Mouse (Mus musculus): ENCODE data around the gene 4930438A08Rik.

GRCm38 (mm10) chr11:58331546-58331945 is 56.9 kb downstream of the 4930438A08Rik start:
- TF ChIP-seq CTCF (IDR thresholded peaks at IDR 0.05; ENCODE audit: borderline replicate concordance, control insufficient read depth, extremely low read depth, insufficient read depth, low read length, poor library complexity): no peak
- TF ChIP-seq POLR2A (IDR thresholded peaks at IDR 0.05; ENCODE audit: control insufficient read depth, extremely low read depth, insufficient read depth, low read length, poor library complexity): no peak
